Mouse (Mus musculus): ENCODE data around the gene Impg1.

GRCm38 (mm10) chr9:80368636-80369035 lies 96.6 kb downstream of the Impg1 start:
- TF ChIP-seq CTCF (IDR thresholded peaks at IDR 0.05; ENCODE audit: borderline replicate concordance, control insufficient read depth, extremely low read depth, insufficient read depth, low read length, poor library complexity): no peak
- TF ChIP-seq POLR2A (IDR thresholded peaks at IDR 0.05; ENCODE audit: control insufficient read depth, extremely low read depth, insufficient read depth, low read length, poor library complexity): no peak

Measured in thymus, adult 2 months (tissue).